Mouse (Mus musculus) myocyte (in vitro differentiated cells): Measurements from ENCODE around the gene Ankrd6. TPM values are rescaled to one million over a fixed set of nuclear protein-coding genes. Genes with fewer than 3 reads are reported as not detected.

Experiments used
- H3K27me3 ChIP-seq: one replicate; pipeline ENCODE4 v1.6.1; 2011; ENCODE audit not compliant: control insufficient read depth, insufficient read depth, insufficient read length
- H3K36me3 ChIP-seq: one replicate; pipeline ENCODE4 v1.6.1; 2011; ENCODE audit not compliant: control insufficient read depth, insufficient read depth
- H3K4me2 ChIP-seq: one replicate; pipeline ENCODE4 v1.6.1; 2011; ENCODE audit warnings: low read depth, control low read depth
- H3K4me3 ChIP-seq: one replicate; pipeline ENCODE4 v1.5.1; 2011; ENCODE audit warnings: mild to moderate bottlenecking, control low read depth, moderate library complexity
- H3K79me2 ChIP-seq: one replicate; pipeline ENCODE4 v1.6.1; 2011; ENCODE audit not compliant: control insufficient read depth, insufficient read depth
- H3ac ChIP-seq: one replicate; pipeline ENCODE4 v1.6.1; 2011; ENCODE audit not compliant: control insufficient read depth, insufficient read length
- CEBPB ChIP-seq: IDR thresholded peaks from 2 replicates; pipeline ENCODE4 v1.6.1; 2011; ENCODE audit warnings: mild to moderate bottlenecking, moderate library complexity; ENCODE audit not compliant: poor library complexity, insufficient read depth, severe bottlenecking
- E2F4 ChIP-seq: IDR thresholded peaks from one replicate; pipeline ENCODE4 v1.6.1; 2011; ENCODE audit warnings: mild to moderate bottlenecking, control low read depth, moderate library complexity; ENCODE audit not compliant: insufficient read depth
- MAX ChIP-seq: IDR thresholded peaks from one replicate; pipeline ENCODE4 v1.6.1; 2011; ENCODE audit warnings: low read depth, mild to moderate bottlenecking, control low read depth
- MYOD1 ChIP-seq, 3 experiments: IDR thresholded peaks; one replicate each; pipeline ENCODE4 v1.6.1; 2011; ENCODE audit warnings: control low read depth in 2 of 3, low read depth in 2 of 3, mild to moderate bottlenecking in 2 of 3, moderate library complexity in 1 of 3; ENCODE audit not compliant: insufficient read length in 2 of 3, control insufficient read depth in 1 of 3
- MYOG ChIP-seq, 3 experiments: IDR thresholded peaks; one replicate each; pipeline ENCODE4 v1.6.1; 2011; ENCODE audit warnings: control low read depth in 2 of 3, low read depth in 2 of 3, mild to moderate bottlenecking in 2 of 3; ENCODE audit not compliant: insufficient read length in 2 of 3, control insufficient read depth in 1 of 3, insufficient read depth in 1 of 3
- POLR2A ChIP-seq: IDR thresholded peaks from one replicate; pipeline ENCODE4 v1.6.1; 2011; ENCODE audit warnings: low read depth, mild to moderate bottlenecking, control low read depth, moderate library complexity; ENCODE audit not compliant: insufficient read length
- POLR2AphosphoS2 ChIP-seq: IDR thresholded peaks from one replicate; pipeline ENCODE4 v1.6.1; 2011; ENCODE audit warnings: low read depth, control low read depth; ENCODE audit not compliant: insufficient read length
- REST ChIP-seq: IDR thresholded peaks from one replicate; pipeline ENCODE4 v1.6.1; 2011; ENCODE audit warnings: mild to moderate bottlenecking, control low read depth, moderate library complexity; ENCODE audit not compliant: insufficient read depth, insufficient read length
- SRF ChIP-seq: IDR thresholded peaks from one replicate; pipeline ENCODE4 v1.6.1; 2011; ENCODE audit warnings: low read depth; ENCODE audit not compliant: control insufficient read depth, insufficient read length
- TCF12 ChIP-seq: IDR thresholded peaks from one replicate; pipeline ENCODE4 v1.6.1; 2011; ENCODE audit warnings: mild to moderate bottlenecking, control low read depth; ENCODE audit not compliant: poor library complexity, insufficient read depth, severe bottlenecking
- TCF3 ChIP-seq: IDR thresholded peaks from one replicate; pipeline ENCODE4 v1.6.1; 2011; ENCODE audit warnings: low read depth, control low read depth; ENCODE audit not compliant: insufficient read length
- USF1 ChIP-seq: IDR thresholded peaks from one replicate; pipeline ENCODE4 v1.6.1; 2011; ENCODE audit warnings: low read depth, mild to moderate bottlenecking, control low read depth, moderate library complexity
- polyA plus RNA-seq: library from polyadenylated mRNA; unstranded; fragments of >200 nt; fragmentation: generic; extraction: Trizol; gene quantifications from one replicate; pipeline ENCODE4 v1.2.1, GENCODE M21; 2012; ENCODE audit warnings: missing spikeins

Ankrd6 gene
- polyA plus RNA-seq, 1 experiment: 0.31 TPM

- Histone ChIP-seq H3K36me3 (no peaks in the 10 kb centered on the region), H3K4me3 (no peak overlapping the region), H3K4me2 (no peak overlapping the region), H3K79me2 (no peaks in the 10 kb centered on the region), H3ac (no peak overlapping the region), H3K27me3 (no peaks in the 10 kb centered on the region)
- TF ChIP-seq POLR2A (no peak), MYOG (IDR thresholded peaks at IDR 0.05; ENCODE audit: control insufficient read depth in 1 of 3, insufficient read depth in 1 of 3, insufficient read length in 2 of 3, low read depth in 2 of 3) (no peak), E2F4 (no peak), TCF3 (no peak), POLR2AphosphoS2 (no peak), USF1 (no peak), CEBPB (no peak), SRF (no peak), MYOD1 (IDR thresholded peaks at IDR 0.05; ENCODE audit: control insufficient read depth in 1 of 3, insufficient read length in 2 of 3, low read depth in 2 of 3) (no peak), REST (no peak), TCF12 (no peak), MAX (no peak)
Measured at GRCm38 (mm10) chr4:32989346-32989745, 38.7 kb upstream of the Ankrd6 start.

DNA sequence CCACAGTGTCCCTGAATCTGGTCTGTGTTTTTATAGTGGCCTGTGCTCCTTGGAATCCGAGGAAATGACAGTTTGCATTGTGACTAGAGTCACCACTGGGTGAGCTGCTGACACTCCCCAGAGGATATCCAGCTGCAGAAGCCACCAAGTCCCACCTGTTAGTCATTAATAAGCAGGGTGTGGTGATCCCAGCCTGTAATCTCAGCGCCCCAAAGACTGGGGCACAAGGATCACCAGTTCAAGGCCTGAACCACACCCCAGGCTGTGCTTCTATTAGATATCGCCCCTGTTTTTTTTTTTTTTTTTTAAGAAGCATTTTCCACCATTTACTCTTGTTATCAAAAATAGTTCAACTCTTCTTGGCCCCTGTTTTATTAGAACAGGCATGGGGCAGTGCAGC is 36.4 kb upstream of the Ankrd6 start:
- Histone ChIP-seq H3ac (no peak overlapping the region), H3K27me3 (no peaks in the 10 kb centered on the region), H3K4me3 (no peak overlapping the region), H3K79me2 (no peaks in the 10 kb centered on the region), H3K4me2 (no peak overlapping the region), H3K36me3 (no peaks in the 10 kb centered on the region)
- no peak for TF ChIP-seq SRF
- TF ChIP-seq TCF12: no peak
- no peak for TF ChIP-seq E2F4
- no peak for TF ChIP-seq POLR2AphosphoS2
- peak in 1 of 3 experiments; percentile 71 for TF ChIP-seq MYOD1 (IDR thresholded peaks at IDR 0.05; ENCODE audit: control insufficient read depth in 1 of 3, insufficient read length in 2 of 3, low read depth in 2 of 3)
- peak in 1 of 3 experiments; percentile 56 for TF ChIP-seq MYOG (IDR thresholded peaks at IDR 0.05; ENCODE audit: control insufficient read depth in 1 of 3, insufficient read depth in 1 of 3, insufficient read length in 2 of 3, low read depth in 2 of 3)
- TF ChIP-seq REST: no peak
- TF ChIP-seq MAX: no peak
- TF ChIP-seq CEBPB: no peak
- no peak for TF ChIP-seq USF1
- TF ChIP-seq TCF3: no peak
- no peak for TF ChIP-seq POLR2A

GRCm38 (mm10) chr4:32985684-32986083 is 35.0 kb upstream of the Ankrd6 start:
- Histone ChIP-seq H3K27me3 (no peaks in the 10 kb centered on the region), H3K36me3 (no peaks in the 10 kb centered on the region), H3K79me2 (no peaks in the 10 kb centered on the region), H3K4me2 (no peak overlapping the region), H3K4me3 (no peak overlapping the region), H3ac (no peak overlapping the region)
- TF ChIP-seq TCF3 (no peak), CEBPB (no peak), MAX (no peak), POLR2AphosphoS2 (no peak), E2F4 (no peak), USF1 (no peak), TCF12 (no peak), MYOG (IDR thresholded peaks at IDR 0.05; ENCODE audit: control insufficient read depth in 1 of 3, insufficient read depth in 1 of 3, insufficient read length in 2 of 3, low read depth in 2 of 3) (no peak), REST (no peak), MYOD1 (IDR thresholded peaks at IDR 0.05; ENCODE audit: control insufficient read depth in 1 of 3, insufficient read length in 2 of 3, low read depth in 2 of 3) (no peak), SRF (no peak)

- H3K4me2 ChIP-seq: peak overlapping the region; percentile 76
- no peaks in the 10 kb centered on the region for H3K27me3 ChIP-seq
- no peaks in the 10 kb centered on the region for H3K36me3 ChIP-seq
- H3ac ChIP-seq: no peak overlapping the region
- no peaks in the 10 kb centered on the region for H3K79me2 ChIP-seq
- H3K4me3 ChIP-seq: no peak overlapping the region
- TF ChIP-seq TCF3: no peak
- TF ChIP-seq CEBPB: no peak
- TF ChIP-seq MYOG (IDR thresholded peaks at IDR 0.05; ENCODE audit: control insufficient read depth in 1 of 3, insufficient read depth in 1 of 3, insufficient read length in 2 of 3, low read depth in 2 of 3): no peak
- TF ChIP-seq MAX: no peak
- TF ChIP-seq TCF12: no peak
- no peak for TF ChIP-seq REST
- TF ChIP-seq E2F4: no peak
- TF ChIP-seq POLR2A: no peak
- TF ChIP-seq USF1: no peak
- no peak for TF ChIP-seq MYOD1 (IDR thresholded peaks at IDR 0.05; ENCODE audit: control insufficient read depth in 1 of 3, insufficient read length in 2 of 3, low read depth in 2 of 3)
- TF ChIP-seq POLR2AphosphoS2: no peak
- no peak for TF ChIP-seq SRF
Measured at GRCm38 (mm10) chr4:32984801-32985675, 34.4 kb upstream of the Ankrd6 start.
